Comparison of ENCODE assay signal across 8 mouse cellular contexts in genomic region chr2:173659057-173659925, GRCm38 (mm10). TPM values are rescaled to one million over a fixed set of nuclear protein-coding genes. Genes with fewer than 3 reads are reported as not detected.
A peak's percentile ranks its signal among the peaks of the same experiment; 100 is the strongest.
DNase-seq lines count a peak whose midpoint lies in the region; ATAC-seq lines count a peak whose summit lies in the region.

TSS of gene Rab22a (plus strand) at chr2:173659760.

- ATAC-seq in hematopoietic stem cell, adult 5-6 weeks (replicated peaks in 1 of 2; ENCODE audit: insufficient read depth in 1 of 2, low FRiP score in 2 of 2, low TSS enrichment in 1 of 2, low read depth in 1 of 2, poor library complexity in 2 of 2, severe bottlenecking in 2 of 2) = peak; percentile 89 to 93
- peak; percentile 98 for ATAC-seq in lung, embryonic 16.5 days (ENCODE audit: low read depth)

- peaks cover 19% of the 10 kb centered on the region for H3K4me1 ChIP-seq in lung, embryonic 16.5 days (replicated peaks; ENCODE audit: control insufficient read depth, insufficient read depth, low read length)

- H3K27me3 ChIP-seq in lung, embryonic 16.5 days (ENCODE audit: control insufficient read depth, insufficient read depth, low read depth, low read length) = no peaks in the 10 kb centered on the region

- peak within 1 kb of the TSS; percentile 77 for H3K4me2 ChIP-seq in lung, embryonic 16.5 days (ENCODE audit: low read depth, low read length)

- under 1% methylated on average over 53 of the region's 55 CpGs for WGBS in lung, embryonic 16.5 days

- H3K27ac ChIP-seq in lung, embryonic 16.5 days (ENCODE audit: low read length) = peak within 1 kb of the TSS; percentile 69

- H3K36me3 ChIP-seq in lung, embryonic 16.5 days (ENCODE audit: control insufficient read depth, insufficient read depth, low read length) = peaks cover 12% of the 10 kb centered on the region

- peak within 1 kb of the TSS; percentile 99 for H3K9ac ChIP-seq in lung, embryonic 16.5 days (ENCODE audit: low read length)

- DNase-seq in MEL-GATA-1-ER (ENCODE audit: extremely low read depth, low read depth) = peak; percentile 82
- DNase-seq in cerebellum, adult 8-10 months = peak; percentile 98
- DNase-seq in forelimb bud, embryonic 11.5 days (ENCODE audit: low read depth, low spot score) = peak; percentile 99
- DNase-seq in layer of hippocampus, adult 9-10 months (ENCODE audit: low spot score) = peak; percentile 86
- DNase-seq in ovary, postnatal 10 days (ENCODE audit: low spot score) = peak; percentile 88
- peak; percentile 95 to 97 for DNase-seq in thymus, postnatal 10 days (ENCODE audit: low spot score in 2 of 2)

- H3K9me3 ChIP-seq in lung, embryonic 16.5 days (ENCODE audit: control insufficient read depth, low read length) = no peaks in the 10 kb centered on the region

- H3K4me3 ChIP-seq in lung, embryonic 16.5 days (ENCODE audit: low read length) = peak within 1 kb of the TSS; percentile 99

RNA-seq across cellular contexts. Expression of gene Rab22a, which starts in this region (rescaled TPM):
- total RNA-seq in hematopoietic stem cell, adult 5-6 weeks (2017) = 7.9 and 9.6 TPM in 2 replicates
- polyA plus RNA-seq in lung, embryonic 16.5 days (2015; fragmentation: Nextera tagmentation; extraction: Ambion mirVana) = 29.7 and 34.1 TPM in 2 replicates

Comparison
In these comparisons a context has a peak if more than half of its experiments do, and no peak if none do; other contexts are left out.
1. Peak in every context shown above with its lines: DNase-seq, ATAC-seq, H3K4me3 ChIP-seq and H3K27ac ChIP-seq.